Mouse (Mus musculus) thymus, adult 2 months (tissue): ENCODE results near the gene Sestd1.

Source experiments
- CTCF ChIP-seq: fragments of 200-500 bp; IDR thresholded peaks from 2 replicates; pipeline ENCODE4 v1.5.1; 2012; ENCODE audit warnings: mild to moderate bottlenecking, control low read depth, low read length, moderate library complexity, borderline replicate concordance; ENCODE audit not compliant: control insufficient read depth, poor library complexity, insufficient read depth; ENCODE audit errors: extremely low read depth
- POLR2A ChIP-seq: fragments of 200-500 bp; IDR thresholded peaks from 2 replicates; pipeline ENCODE4 v1.6.1; 2012; ENCODE audit warnings: mild to moderate bottlenecking, low read length, control low read depth, moderate library complexity; ENCODE audit not compliant: control insufficient read depth, poor library complexity, insufficient read depth; ENCODE audit errors: extremely low read depth

DNA sequence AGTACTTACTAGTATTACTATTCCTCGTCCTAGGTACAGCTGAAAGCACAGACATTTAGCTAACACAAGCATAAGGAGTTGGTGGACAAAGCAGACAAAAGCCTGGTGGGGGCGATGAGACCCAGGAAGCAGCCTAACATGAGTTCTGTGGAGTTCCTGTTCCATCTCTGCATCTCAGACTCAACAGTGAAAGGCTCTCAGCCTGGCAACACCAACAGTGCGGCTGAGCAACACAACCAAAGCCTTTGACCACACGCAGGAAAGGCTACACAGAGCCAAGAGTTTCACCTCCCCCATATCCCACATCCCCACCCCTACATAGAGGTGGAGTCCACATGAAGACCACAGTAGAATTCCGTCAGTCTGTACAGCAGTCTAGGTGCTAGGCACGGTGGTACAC, 15.8 kb downstream of the Sestd1 start:
- TF ChIP-seq POLR2A: no peak
- TF ChIP-seq CTCF: no peak
